Mouse (Mus musculus) C2C12 (cell line): ENCODE measurements around the gene Gdf3. TPM values are rescaled to one million over a fixed set of nuclear protein-coding genes. Genes with fewer than 3 reads are reported as not detected.

Experiments
- H3K27me3 ChIP-seq: one replicate; pipeline ENCODE4 v1.6.1; 2011; ENCODE audit not compliant: control insufficient read depth, insufficient read depth, insufficient read length
- H3K36me3 ChIP-seq: one replicate; pipeline ENCODE4 v1.6.1; 2011; ENCODE audit not compliant: control insufficient read depth, insufficient read depth
- H3K4me3 ChIP-seq: one replicate; pipeline ENCODE4 v1.5.1; 2011; ENCODE audit warnings: mild to moderate bottlenecking, control low read depth; ENCODE audit not compliant: poor library complexity, insufficient read depth, severe bottlenecking
- H3K79me2 ChIP-seq: one replicate; pipeline ENCODE4 v1.6.1; 2011; ENCODE audit not compliant: control insufficient read depth, insufficient read depth
- H3K79me3 ChIP-seq: one replicate; pipeline ENCODE4 v1.6.1; 2011; ENCODE audit warnings: low read depth, control low read depth
- H3ac ChIP-seq: one replicate; pipeline ENCODE3; 2011; ENCODE audit warnings: low read depth; ENCODE audit not compliant: control insufficient read depth, insufficient read length
- CEBPB ChIP-seq: IDR thresholded peaks from one replicate; pipeline ENCODE4 v1.6.1; 2011; ENCODE audit warnings: low read depth, mild to moderate bottlenecking, control low read depth, moderate library complexity
- CTCF ChIP-seq: IDR thresholded peaks from one replicate; pipeline ENCODE4 v1.5.1; 2011; ENCODE audit not compliant: control insufficient read depth, insufficient read depth, insufficient read length
- FOSL1 ChIP-seq: IDR thresholded peaks from one replicate; pipeline ENCODE4 v1.8.0; 2011; ENCODE audit warnings: mild to moderate bottlenecking, low read length; ENCODE audit not compliant: poor library complexity, insufficient read depth, severe bottlenecking
- MAX ChIP-seq: IDR thresholded peaks from one replicate; pipeline ENCODE4 v1.6.1; 2011; ENCODE audit warnings: mild to moderate bottlenecking, control low read depth
- MYOD1 ChIP-seq: IDR thresholded peaks from one replicate; pipeline ENCODE4 v1.6.1; 2011; ENCODE audit warnings: low read depth; ENCODE audit not compliant: control insufficient read depth, insufficient read length
- MYOG ChIP-seq: IDR thresholded peaks from one replicate; pipeline ENCODE4 v1.6.1; 2011; ENCODE audit not compliant: control insufficient read depth, insufficient read length; ENCODE audit errors: extremely low read depth
- USF1 ChIP-seq: IDR thresholded peaks from one replicate; pipeline ENCODE4 v1.6.1; 2011; ENCODE audit warnings: low read depth, mild to moderate bottlenecking, control low read depth, moderate library complexity
- polyA plus RNA-seq: library from polyadenylated mRNA; unstranded; fragments of >200 nt; fragmentation: generic; extraction: Trizol; gene quantifications from one replicate; pipeline ENCODE4 v1.2.1, GENCODE M21; 2012; ENCODE audit warnings: missing spikeins

Gene Gdf3
- polyA plus RNA-seq, 1 experiment, result not detected

DNA sequence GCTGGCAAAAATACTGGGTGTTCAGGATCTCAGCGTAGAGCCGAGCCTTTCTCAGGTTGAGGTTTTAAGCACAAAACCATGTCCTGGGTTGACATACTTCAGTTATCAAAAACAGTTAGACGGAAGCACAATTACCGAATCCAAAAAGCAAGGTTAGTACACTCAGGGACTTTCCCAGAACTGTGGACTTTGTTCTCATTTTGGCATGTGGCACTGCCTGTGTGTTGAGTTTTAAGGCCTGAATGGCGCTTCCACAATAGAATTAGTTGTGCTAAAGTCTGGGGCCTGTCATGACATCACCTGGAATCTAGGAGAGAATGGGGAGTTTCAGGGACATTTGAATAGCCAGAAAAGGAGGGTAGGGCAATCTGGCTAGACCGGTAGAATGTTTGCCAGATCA lies 11.5 kb downstream of the Gdf3 start:
- H3ac ChIP-seq, result no peak overlapping the region
- TF ChIP-seq MYOD1, result no peak
- no peak for TF ChIP-seq FOSL1
- TF ChIP-seq CTCF, result no peak
- no peak for TF ChIP-seq CEBPB
- no peak for TF ChIP-seq MYOG
- no peak for TF ChIP-seq MAX
- no peak for TF ChIP-seq USF1
- H3K79me2 ChIP-seq, result no peaks in the 10 kb centered on the region
- H3K36me3 ChIP-seq, result no peaks in the 10 kb centered on the region
- H3K4me3 ChIP-seq, result no peak overlapping the region
- H3K79me3 ChIP-seq, result no peaks in the 10 kb centered on the region
- no peaks in the 10 kb centered on the region for H3K27me3 ChIP-seq

DNA sequence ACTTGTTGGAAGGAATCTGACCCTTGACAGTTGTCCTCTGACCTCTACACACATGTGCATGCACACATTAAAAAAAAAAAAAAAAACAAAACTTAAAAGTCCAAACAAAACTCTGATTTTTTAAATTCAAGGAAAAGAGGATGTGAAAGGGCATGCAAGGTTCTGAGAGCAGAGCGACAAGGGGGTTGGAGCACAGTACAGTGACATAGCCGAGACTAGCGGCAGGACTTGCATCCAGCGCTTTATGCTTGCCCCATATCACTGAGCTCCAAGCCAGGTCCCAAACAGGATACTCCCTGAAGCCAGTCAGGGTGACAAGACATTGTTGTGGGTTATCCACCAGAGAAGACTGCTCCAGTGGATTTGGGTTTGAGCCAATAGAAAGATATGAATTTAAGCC lies 11.9 kb downstream of the Gdf3 start:
- TF ChIP-seq CEBPB, result no peak
- no peak for TF ChIP-seq MYOD1
- no peak for TF ChIP-seq USF1
- no peak for TF ChIP-seq CTCF
- no peak for TF ChIP-seq FOSL1
- no peak for TF ChIP-seq MYOG
- no peak for TF ChIP-seq MAX
- Histone ChIP-seq H3K79me2 (no peaks in the 10 kb centered on the region), H3K36me3 (no peaks in the 10 kb centered on the region), H3K4me3 (no peak overlapping the region), H3K27me3 (no peaks in the 10 kb centered on the region), H3K79me3 (no peaks in the 10 kb centered on the region), H3ac (no peak overlapping the region)

DNA sequence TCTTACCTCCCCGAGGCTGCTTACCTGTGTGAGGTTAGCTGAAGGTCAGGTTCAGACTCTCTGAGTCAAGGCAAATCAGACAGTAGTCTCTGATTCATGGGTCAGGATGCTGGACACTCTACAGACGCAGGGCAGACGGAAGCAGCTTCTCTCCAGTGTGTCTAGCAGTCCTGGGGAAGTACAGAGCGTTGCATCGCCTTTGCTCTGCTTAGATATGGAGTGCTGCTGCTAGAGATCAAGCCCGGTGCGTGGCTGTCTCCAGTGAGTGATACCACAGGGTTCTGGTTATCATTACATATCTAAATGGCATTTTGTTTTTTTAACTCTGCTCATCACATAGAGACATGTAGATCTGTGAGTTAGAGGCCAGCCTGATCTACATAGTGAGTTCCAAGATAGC lies 13.3 kb downstream of the Gdf3 start:
- TF ChIP-seq CTCF, result no peak
- no peak for TF ChIP-seq CEBPB
- no peak for TF ChIP-seq USF1
- Histone ChIP-seq H3ac (no peak overlapping the region), H3K27me3 (no peaks in the 10 kb centered on the region), H3K79me3 (no peaks in the 10 kb centered on the region), H3K36me3 (no peaks in the 10 kb centered on the region), H3K79me2 (no peaks in the 10 kb centered on the region), H3K4me3 (no peak overlapping the region)

DNA sequence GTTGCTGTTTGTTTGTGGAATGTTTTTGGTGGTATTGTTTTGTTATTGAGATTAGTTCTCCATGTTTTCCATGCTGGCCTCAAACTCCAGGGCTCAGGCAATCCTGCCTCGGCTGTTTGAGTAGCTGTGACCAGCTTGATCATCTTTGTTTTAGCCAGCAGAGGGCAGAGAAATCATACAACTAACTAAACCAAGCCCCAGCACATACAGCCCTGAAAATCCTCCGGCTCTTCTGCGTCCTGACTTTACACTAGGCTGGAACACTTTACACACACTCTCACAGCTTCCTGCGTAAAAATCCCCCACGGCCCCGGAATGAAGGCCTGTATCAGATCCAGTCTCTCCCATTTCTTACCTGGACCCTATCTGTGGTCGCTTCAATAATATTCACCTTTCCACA lies 14.2 kb downstream of the Gdf3 start:
- H3K36me3 ChIP-seq, result no peaks in the 10 kb centered on the region
- no peak overlapping the region for H3K4me3 ChIP-seq
- H3K27me3 ChIP-seq, result no peaks in the 10 kb centered on the region
- TF ChIP-seq USF1 (no peak), MYOG (no peak), CEBPB (no peak)
- H3ac ChIP-seq, result no peak overlapping the region
- H3K79me2 ChIP-seq, result no peaks in the 10 kb centered on the region
- H3K79me3 ChIP-seq, result no peaks in the 10 kb centered on the region

DNA sequence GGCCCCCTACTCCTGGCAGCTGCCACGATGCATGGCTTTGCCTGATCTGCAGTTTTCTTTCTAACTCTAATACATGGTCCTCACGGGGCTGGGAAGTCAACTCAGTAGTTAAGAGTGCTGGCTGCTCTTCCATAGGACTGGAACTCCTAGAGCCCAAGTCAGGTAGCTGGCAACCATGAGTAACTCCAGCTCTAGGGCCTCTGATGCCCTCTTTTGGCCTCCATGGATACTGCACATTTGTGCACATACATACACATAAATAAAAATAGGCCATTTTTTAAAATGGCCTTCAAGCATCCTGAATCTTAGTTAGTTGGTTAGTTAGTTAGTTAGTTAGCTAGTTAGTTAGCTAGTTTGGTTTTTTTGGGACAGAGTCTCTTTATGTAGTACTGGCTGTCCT lies 17.0 kb downstream of the Gdf3 start:
- Histone ChIP-seq H3K79me3 (no peaks in the 10 kb centered on the region), H3K4me3 (no peak overlapping the region), H3K27me3 (no peaks in the 10 kb centered on the region), H3K36me3 (no peaks in the 10 kb centered on the region), H3ac (no peak overlapping the region), H3K79me2 (no peaks in the 10 kb centered on the region)
- TF ChIP-seq CTCF, result no peak
- TF ChIP-seq MYOG, result no peak
- TF ChIP-seq USF1, result no peak
- TF ChIP-seq CEBPB, result no peak

DNA sequence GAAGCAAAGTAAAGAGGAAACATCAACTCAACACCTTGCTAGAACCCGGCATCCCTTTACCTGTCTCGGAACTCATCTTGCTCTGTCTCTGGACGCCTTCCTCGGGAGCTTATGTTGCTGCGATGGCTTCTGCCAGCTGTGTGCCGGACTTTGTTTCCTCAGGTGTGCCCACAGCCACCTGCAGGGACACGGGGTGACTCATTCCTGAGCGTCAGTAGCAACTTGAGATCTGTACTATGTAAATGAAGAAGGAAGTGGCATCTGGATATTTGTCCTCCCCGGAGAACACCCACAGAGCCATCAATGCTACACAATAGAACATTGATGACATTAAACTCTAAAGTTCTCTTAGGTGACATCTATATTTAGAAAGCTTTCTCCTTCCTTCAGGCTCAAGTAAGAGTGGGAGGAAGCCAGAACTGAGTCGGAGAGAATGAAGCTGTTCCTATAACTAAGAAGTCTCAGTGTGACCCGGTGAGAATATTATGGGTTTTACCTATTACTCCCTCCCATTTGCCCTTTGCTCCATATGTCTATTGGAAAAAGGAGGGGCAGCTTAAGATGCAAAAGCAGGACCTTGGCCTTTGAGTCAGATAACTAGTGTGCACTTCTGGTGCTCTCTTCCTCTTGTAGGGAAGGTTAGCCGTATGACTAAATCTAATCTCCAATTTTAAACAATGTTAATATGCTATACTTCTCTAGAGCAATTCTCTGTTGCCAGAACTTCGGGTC lies 18.7 kb downstream of the Gdf3 start:
- no peaks in the 10 kb centered on the region for H3K27me3 ChIP-seq
- TF ChIP-seq MYOG (no peak), CTCF (no peak), FOSL1 (no peak), MYOD1 (no peak), MAX (no peak)
- H3K4me3 ChIP-seq, result no peak overlapping the region
- H3K79me3 ChIP-seq, result no peaks in the 10 kb centered on the region
- H3K79me2 ChIP-seq, result no peaks in the 10 kb centered on the region
- H3K36me3 ChIP-seq, result no peaks in the 10 kb centered on the region
- H3ac ChIP-seq, result no peak overlapping the region
